Comparison of ENCODE assay signal across 18 mouse cellular contexts in genomic region chr11:104195382-104195781, GRCm38 (mm10). TPM values are rescaled to one million over a fixed set of nuclear protein-coding genes. Genes with fewer than 3 reads are reported as not detected.
A peak's percentile ranks its signal among the peaks of the same experiment; 100 is the strongest.
DNase-seq lines count a peak whose midpoint lies in the region; ATAC-seq and TF ChIP-seq lines count a peak whose summit lies in the region.
"Had no signal": no experiment of that assay in that cellular context is flagged by ENCODE, and none has a peak within 500 bp of the region (broad histone marks: within the 10 kb centered on the region; RNA-seq: fewer than 3 reads in every experiment).

No protein-coding gene starts in this region.

- H3K9me3 ChIP-seq in hindbrain, embryonic 12.5 days (replicated peaks): no peaks in the 10 kb centered on the region
- H3K9me3 ChIP-seq in hindbrain, embryonic 11.5 days (ENCODE audit: control insufficient read depth, low read length): no peaks in the 10 kb centered on the region
- H3K9me3 ChIP-seq in forebrain, embryonic 14.5 days (replicated peaks; ENCODE audit: control insufficient read depth, low read length): no peaks in the 10 kb centered on the region
- no peaks in the 10 kb centered on the region for H3K9me3 ChIP-seq in forebrain, postnatal 0 days (ENCODE audit: low read length)
- no peaks in the 10 kb centered on the region for H3K9me3 ChIP-seq in midbrain, embryonic 16.5 days (replicated peaks; ENCODE audit: control insufficient read depth, low read length, poor library complexity, severe bottlenecking)
- H3K9me3 ChIP-seq: embryonic facial prominence, embryonic 13.5 days; heart, embryonic 10.5 days; limb, embryonic 10.5 days had no signal

- no peak for TF ChIP-seq CTCF in forebrain, postnatal 0 days (IDR thresholded peaks at IDR 0.05; ENCODE audit: low read depth)

- no peak overlapping the region for H3K4me3 ChIP-seq in hindbrain, embryonic 12.5 days
- H3K4me3 ChIP-seq in hindbrain, embryonic 11.5 days (ENCODE audit: low read depth, low read length): no peak overlapping the region
- no peak overlapping the region for H3K4me3 ChIP-seq in forebrain, embryonic 14.5 days (ENCODE audit: low read depth, low read length)
- H3K4me3 ChIP-seq in forebrain, postnatal 0 days (ENCODE audit: low read depth, low read length): no peak overlapping the region
- H3K4me3 ChIP-seq in midbrain, embryonic 16.5 days (ENCODE audit: low read depth, low read length): no peak overlapping the region
- H3K4me3 ChIP-seq: embryonic facial prominence, embryonic 13.5 days; heart, embryonic 10.5 days; limb, embryonic 10.5 days had no signal

- no peaks in the 10 kb centered on the region for H3K4me1 ChIP-seq in hindbrain, embryonic 12.5 days
- no peaks in the 10 kb centered on the region for H3K4me1 ChIP-seq in hindbrain, embryonic 11.5 days (replicated peaks; ENCODE audit: control insufficient read depth, insufficient read depth, low read length)
- H3K4me1 ChIP-seq in forebrain, embryonic 14.5 days (ENCODE audit: control insufficient read depth, insufficient read depth, low read length): no peaks in the 10 kb centered on the region
- no peaks in the 10 kb centered on the region for H3K4me1 ChIP-seq in forebrain, postnatal 0 days (ENCODE audit: insufficient read depth)
- no peaks in the 10 kb centered on the region for H3K4me1 ChIP-seq in midbrain, embryonic 16.5 days (ENCODE audit: control insufficient read depth, insufficient read depth, low read length)
- H3K4me1 ChIP-seq: embryonic facial prominence, embryonic 13.5 days; heart, embryonic 10.5 days; limb, embryonic 10.5 days had no signal

- H3K9ac ChIP-seq in hindbrain, embryonic 12.5 days: no peak overlapping the region
- H3K9ac ChIP-seq in hindbrain, embryonic 11.5 days (ENCODE audit: low read depth, low read length): no peak overlapping the region
- H3K9ac ChIP-seq in forebrain, embryonic 14.5 days (ENCODE audit: low read length): no peak overlapping the region
- no peak overlapping the region for H3K9ac ChIP-seq in forebrain, postnatal 0 days
- no peak overlapping the region; the same call in 1 of the 2 replicates for H3K9ac ChIP-seq in midbrain, embryonic 16.5 days (ENCODE audit: low read depth, low read length)
- H3K9ac ChIP-seq: embryonic facial prominence, embryonic 13.5 days; liver, postnatal 0 days had no signal

- DNase-seq in hindbrain, embryonic 11.5 days (ENCODE audit: low spot score): no peak
- DNase-seq in forebrain, embryonic 14.5 days (ENCODE audit: low spot score): no peak
- DNase-seq in forebrain, postnatal 0 days: no peak
- DNase-seq in urinary bladder, adult 18-20 months (ENCODE audit: low spot score in 2 of 2): no peak
- no peak for DNase-seq in gastrocnemius, postnatal 10 days
- DNase-seq in right cerebral cortex, postnatal 25 days: no peak

- 0 out of 2 replicates have a peak overlapping the region, but pooled peaks have one; percentile 1 for H3K4me2 ChIP-seq in hindbrain, embryonic 12.5 days (replicated peaks)
- no peak overlapping the region for H3K4me2 ChIP-seq in hindbrain, embryonic 11.5 days (replicated peaks; ENCODE audit: low read depth, low read length)
- H3K4me2 ChIP-seq in forebrain, embryonic 14.5 days (ENCODE audit: low read length): peak overlapping the region; percentile 29; the same call in 1 of the 2 replicates
- peak overlapping the region; percentile 11; the same call in 1 of the 2 replicates for H3K4me2 ChIP-seq in forebrain, postnatal 0 days (ENCODE audit: low read depth)
- peak overlapping the region; percentile 40 for H3K4me2 ChIP-seq in midbrain, embryonic 16.5 days (ENCODE audit: low read length)
- H3K4me2 ChIP-seq: embryonic facial prominence, embryonic 13.5 days had no signal

- H3K27ac ChIP-seq in hindbrain, embryonic 12.5 days: no peak overlapping the region
- H3K27ac ChIP-seq in hindbrain, embryonic 11.5 days (ENCODE audit: low read depth, low read length): no peak overlapping the region
- H3K27ac ChIP-seq in forebrain, embryonic 14.5 days (ENCODE audit: low read depth, low read length): no peak overlapping the region
- no peak overlapping the region for H3K27ac ChIP-seq in forebrain, postnatal 0 days (ENCODE audit: low read depth, low read length)
- H3K27ac ChIP-seq in midbrain, embryonic 16.5 days (ENCODE audit: low read length): no peak overlapping the region
- H3K27ac ChIP-seq: embryonic facial prominence, embryonic 13.5 days; heart, embryonic 10.5 days; limb, embryonic 10.5 days had no signal

- peaks cover 19% of the 10 kb centered on the region for H3K27me3 ChIP-seq in hindbrain, embryonic 12.5 days
- H3K27me3 ChIP-seq in hindbrain, embryonic 11.5 days (ENCODE audit: control insufficient read depth, insufficient read depth, low read length): no peaks in the 10 kb centered on the region
- no peaks in the 10 kb centered on the region for H3K27me3 ChIP-seq in forebrain, embryonic 14.5 days (replicated peaks; ENCODE audit: control insufficient read depth, insufficient read depth, low read length)
- peaks cover 7% of the 10 kb centered on the region for H3K27me3 ChIP-seq in forebrain, postnatal 0 days (ENCODE audit: insufficient read depth, low read length)
- peaks cover 4% of the 10 kb centered on the region; the same call in 1 of the 2 replicates for H3K27me3 ChIP-seq in midbrain, embryonic 16.5 days (ENCODE audit: control insufficient read depth, insufficient read depth, low read depth, low read length)

- WGBS in hindbrain, embryonic 12.5 days: 76% methylated on average over 11 of the region's 11 CpGs
- 78% methylated on average over 11 of the region's 11 CpGs for WGBS in hindbrain, embryonic 11.5 days
- WGBS in forebrain, embryonic 14.5 days: 77% methylated on average over 11 of the region's 11 CpGs
- WGBS in forebrain, postnatal 0 days: 78% methylated on average over 11 of the region's 11 CpGs
- WGBS in midbrain, embryonic 16.5 days: 74% methylated on average over 11 of the region's 11 CpGs

- H3K36me3 ChIP-seq in hindbrain, embryonic 12.5 days: no peaks in the 10 kb centered on the region
- H3K36me3 ChIP-seq in hindbrain, embryonic 11.5 days (ENCODE audit: control insufficient read depth, insufficient read depth, low read length): no peaks in the 10 kb centered on the region
- no peaks in the 10 kb centered on the region for H3K36me3 ChIP-seq in forebrain, embryonic 14.5 days (ENCODE audit: control insufficient read depth, insufficient read depth, low read length)
- H3K36me3 ChIP-seq in forebrain, postnatal 0 days (ENCODE audit: insufficient read depth): no peaks in the 10 kb centered on the region
- no peaks in the 10 kb centered on the region for H3K36me3 ChIP-seq in midbrain, embryonic 16.5 days (ENCODE audit: control insufficient read depth, insufficient read depth, low read length)
- H3K36me3 ChIP-seq: embryonic facial prominence, embryonic 13.5 days; heart, embryonic 10.5 days; limb, embryonic 10.5 days had no signal

- 0 out of 2 replicates have a peak, but pooled peaks have one; percentile 11 for ATAC-seq in hindbrain, embryonic 12.5 days (ENCODE audit: low FRiP score)
- no peak for ATAC-seq in hindbrain, embryonic 11.5 days (ENCODE audit: low FRiP score)
- no peak; the same call in 1 of the 2 replicates for ATAC-seq in forebrain, embryonic 14.5 days
- ATAC-seq in forebrain, postnatal 0 days: no peak
- peak; percentile 39; the same call in 1 of the 2 replicates for ATAC-seq in midbrain, embryonic 16.5 days
- ATAC-seq: liver, postnatal 0 days had no signal

RNA-seq across cellular contexts. Expression of gene Sppl2c, which starts 9.3 kb away (rescaled TPM):
- not detected in 2 replicates for polyA plus RNA-seq in hindbrain, embryonic 12.5 days (2016; fragmentation: Nextera tagmentation; extraction: Ambion mirVana)
- not detected in 2 replicates for polyA plus RNA-seq in hindbrain, embryonic 11.5 days (2014; fragmentation: Nextera tagmentation; extraction: Ambion mirVana)
- polyA plus RNA-seq in forebrain, embryonic 14.5 days (2014; fragmentation: Nextera tagmentation; extraction: Ambion mirVana): not detected in 2 replicates
- total RNA-seq in forebrain, postnatal 0 days (2014; rRNA removed): 0.19 TPM in 1 of 2 replicates, not detected in the other
- polyA plus RNA-seq in forebrain, postnatal 0 days (2015; fragmentation: Nextera tagmentation; extraction: Ambion mirVana): not detected in 2 replicates
- polyA plus RNA-seq in midbrain, embryonic 16.5 days (2015; fragmentation: Nextera tagmentation; extraction: Ambion mirVana): not detected in 2 replicates
- not detected for total RNA-seq in gastrocnemius, postnatal 10 days (2021)
- total RNA-seq: adrenal gland, adult 8-10 months; layer of hippocampus, adult 8-10 months; left cerebral cortex, adult 18-20 months; liver, adult 2 months; megakaryocyte progenitor cell, adult 5-6 weeks had no signal
- polyA plus RNA-seq: embryonic facial prominence, embryonic 13.5 days; heart, embryonic 10.5 days; heart, postnatal 0 days; limb, embryonic 10.5 days; liver, adult 2 months; liver, postnatal 0 days had no signal

RNA-seq across cellular contexts. Expression of gene Mapt, which starts 35.8 kb away (rescaled TPM):
- 235 and 248 TPM in 2 replicates for polyA plus RNA-seq in hindbrain, embryonic 12.5 days (2016; fragmentation: Nextera tagmentation; extraction: Ambion mirVana)
- 91.9 and 94.9 TPM in 2 replicates for polyA plus RNA-seq in hindbrain, embryonic 11.5 days (2014; fragmentation: Nextera tagmentation; extraction: Ambion mirVana)
- polyA plus RNA-seq in forebrain, embryonic 14.5 days (2014; fragmentation: Nextera tagmentation; extraction: Ambion mirVana): 354 and 601 TPM in 2 replicates
- 582 and 641 TPM in 2 replicates for total RNA-seq in forebrain, postnatal 0 days (2014; rRNA removed)
- polyA plus RNA-seq in forebrain, postnatal 0 days (2015; fragmentation: Nextera tagmentation; extraction: Ambion mirVana): 985 and 1,388 TPM in 2 replicates
- polyA plus RNA-seq in midbrain, embryonic 16.5 days (2015; fragmentation: Nextera tagmentation; extraction: Ambion mirVana): 1,213 and 1,264 TPM in 2 replicates
- total RNA-seq in gastrocnemius, postnatal 10 days (2021): 10 to 100 TPM; 54.8 to 62.2 TPM
- total RNA-seq: megakaryocyte progenitor cell, adult 5-6 weeks had no signal

Comparison
In these comparisons a context has a peak if more than half of its experiments do, and no peak if none do; other contexts are left out.
1. ATAC-seq: peak in hindbrain, embryonic 12.5 days (single experiment) and midbrain, embryonic 16.5 days (single experiment); none in hindbrain, embryonic 11.5 days (single experiment), forebrain, embryonic 14.5 days (single experiment) and forebrain, postnatal 0 days (single experiment).